Mouse (Mus musculus) R1 (cell line): ENCODE measurements around the gene Srp9.

Experiments used
- DNase-seq: peaks from one replicate; pipeline ENCODE4 v3.0.0-alpha.2; 2018; ENCODE audit warnings: low read depth, low spot score

The Srp9 gene

GRCm38 (mm10) chr1:182105023-182105422 lies 19.5 kb upstream of the Srp9 start:
- DNase-seq = no peak

- no peak for DNase-seq
Observed at GRCm38 (mm10) chr1:182107251-182107650, 17.3 kb upstream of the Srp9 start.

GRCm38 (mm10) chr1:182108397-182109099 lies 16.0 kb upstream of the Srp9 start:
- no peak for DNase-seq

- DNase-seq = peak; percentile 53
Observed at GRCm38 (mm10) chr1:182110185-182110584, 14.4 kb upstream of the Srp9 start.

GRCm38 (mm10) chr1:182110708-182111385 lies 13.7 kb upstream of the Srp9 start:
- no peak for DNase-seq

- no peak for DNase-seq
Observed at GRCm38 (mm10) chr1:182111386-182112317, 12.9 kb upstream of the Srp9 start.

- DNase-seq = peak; percentile 54
Observed at GRCm38 (mm10) chr1:182112385-182112784, 12.2 kb upstream of the Srp9 start.

- DNase-seq = no peak
Observed at GRCm38 (mm10) chr1:182113131-182113530, 11.4 kb upstream of the Srp9 start.

GRCm38 (mm10) chr1:182113587-182114500 lies 10.7 kb upstream of the Srp9 start:
- no peak for DNase-seq

- peak; percentile 80 for DNase-seq
Observed at GRCm38 (mm10) chr1:182115197-182115596, 9.3 kb upstream of the Srp9 start.

GRCm38 (mm10) chr1:182115651-182116408 lies 8.7 kb upstream of the Srp9 start:
- peak; percentile 70 for DNase-seq

- no peak for DNase-seq
Observed at GRCm38 (mm10) chr1:182122413-182122812, 2.1 kb upstream of the Srp9 start.

GRCm38 (mm10) chr1:182124924-182125368 lies 409 bp downstream of the Srp9 start:
- DNase-seq = peak; percentile 94

- DNase-seq = peak; percentile 78
Observed at GRCm38 (mm10) chr1:182130830-182131229, 6.3 kb downstream of the Srp9 start.

GRCm38 (mm10) chr1:182137204-182138125 lies 12.9 kb downstream of the Srp9 start:
- DNase-seq = peak; percentile 40

GRCm38 (mm10) chr1:182138172-182138571 lies 13.6 kb downstream of the Srp9 start:
- peak; percentile 76 for DNase-seq

- no peak for DNase-seq
Observed at GRCm38 (mm10) chr1:182139937-182140336, 15.4 kb downstream of the Srp9 start.

GRCm38 (mm10) chr1:182140370-182140769 lies 15.8 kb downstream of the Srp9 start:
- DNase-seq = peak; percentile 84

- DNase-seq = no peak
Observed at GRCm38 (mm10) chr1:182142725-182143124, 18.2 kb downstream of the Srp9 start.
